Mouse (Mus musculus) embryo, embryonic 10 days (tissue): ENCODE measurements at regions not wholly inside any gene's neighbourhood (a gene's known extent, or its start where the extent isn't known, plus 50 kb on each side); places are given as distances from the start of the nearest gene placed in this dataset.

Experiments used
- DNase-seq: peaks from one replicate; pipeline ENCODE4 v3.0.0-alpha.2; 2015; ENCODE audit warnings: low spot score

GRCm38 (mm10) chr17:9066633-9067032, 78.5 kb downstream of the 1700010I14Rik start:
- peak; percentile 42 for DNase-seq

GRCm38 (mm10) chr17:9068859-9069602, 80.9 kb downstream of the 1700010I14Rik start:
- no peak for DNase-seq

GRCm38 (mm10) chr17:9083629-9084028, 95.5 kb downstream of the 1700010I14Rik start:
- DNase-seq: no peak

- DNase-seq: no peak
These were observed 139.7 kb downstream of the 1700010I14Rik start for GRCm38 (mm10) chr17:9127866-9128265.

GRCm38 (mm10) chr17:9145605-9146223, 157.6 kb downstream of the 1700010I14Rik start:
- peak; percentile 14 for DNase-seq

- peak; percentile 37 for DNase-seq
These were observed 162.5 kb downstream of the 1700010I14Rik start for GRCm38 (mm10) chr17:9150654-9151053.

- DNase-seq: peak; percentile 1
These were observed 174.0 kb downstream of the 1700010I14Rik start for GRCm38 (mm10) chr17:9162148-9162547.

- DNase-seq: no peak
These were observed 174.5 kb downstream of the 1700010I14Rik start for GRCm38 (mm10) chr17:9162676-9163075.

- no peak for DNase-seq
These were observed 175.2 kb downstream of the 1700010I14Rik start for GRCm38 (mm10) chr17:9163285-9163684.

GRCm38 (mm10) chr17:9164501-9164900, 176.4 kb downstream of the 1700010I14Rik start:
- no peak for DNase-seq

- DNase-seq: peak; percentile 81
These were observed 179.0 kb downstream of the 1700010I14Rik start for GRCm38 (mm10) chr17:9167161-9167560.

- DNase-seq: no peak
These were observed 179.6 kb downstream of the 1700010I14Rik start for GRCm38 (mm10) chr17:9167571-9168201.

GRCm38 (mm10) chr17:9168411-9168810, 180.3 kb downstream of the 1700010I14Rik start:
- DNase-seq: peak; percentile 92

GRCm38 (mm10) chr17:9169371-9169770, 181.2 kb downstream of the 1700010I14Rik start:
- DNase-seq: peak; percentile 81

GRCm38 (mm10) chr17:9197160-9197559, 209.0 kb downstream of the 1700010I14Rik start:
- no peak for DNase-seq

- no peak for DNase-seq
These were observed 212.3 kb downstream of the 1700010I14Rik start for GRCm38 (mm10) chr17:9200386-9200785.

- no peak for DNase-seq
These were observed 214.4 kb downstream of the 1700010I14Rik start for GRCm38 (mm10) chr17:9202496-9202895.

GRCm38 (mm10) chr17:9210626-9211025, 211.2 kb upstream of the Gm17728 start:
- DNase-seq: no peak

- no peak for DNase-seq
These were observed 198.8 kb upstream of the Gm17728 start for GRCm38 (mm10) chr17:9223097-9223496.

- peak; percentile 28 for DNase-seq
These were observed 193.8 kb upstream of the Gm17728 start for GRCm38 (mm10) chr17:9227872-9228575.

- DNase-seq: no peak
These were observed 186.7 kb upstream of the Gm17728 start for GRCm38 (mm10) chr17:9235141-9235571.

- DNase-seq: no peak
These were observed 163.2 kb upstream of the Gm17728 start for GRCm38 (mm10) chr17:9258646-9259170.
